In genomic region chr2:3585231-3585783, GRCm38 (mm10) we compare ENCODE assay signal across 14 mouse cellular contexts.
"Had no signal": no experiment of that assay in that cellular context is flagged by ENCODE, and none has a peak within 500 bp of the region (broad histone marks: within the 10 kb centered on the region; RNA-seq: fewer than 3 reads in every experiment).

No protein-coding gene starts in this region.

- H3K27ac ChIP-seq: layer of hippocampus, adult 2 months; left cerebral cortex, adult 2 months; limb, embryonic 10.5 days; liver, embryonic 15.5 days; lung, embryonic 15.5 days; macrophage; midbrain, embryonic 13.5 days; stomach, embryonic 15.5 days had no signal

- H3K9me3 ChIP-seq: limb, embryonic 10.5 days; liver, embryonic 15.5 days; lung, embryonic 15.5 days; midbrain, embryonic 13.5 days; stomach, embryonic 15.5 days had no signal

- H3K9ac ChIP-seq: liver, embryonic 15.5 days; lung, embryonic 15.5 days; midbrain, embryonic 13.5 days; stomach, embryonic 15.5 days had no signal

- DNase-seq: kidney, adult 9 months; lung, postnatal 14 days; right cerebral cortex, postnatal 14 days; thymus, postnatal 36 days had no signal

- H3K27me3 ChIP-seq: liver, embryonic 15.5 days; lung, embryonic 15.5 days; midbrain, embryonic 13.5 days; stomach, embryonic 15.5 days had no signal

- ATAC-seq: inflammation-experienced regulatory T-cells, adult 6 months; midbrain, embryonic 13.5 days had no signal

- H3K4me1 ChIP-seq: limb, embryonic 10.5 days; liver, embryonic 15.5 days; lung, embryonic 15.5 days; midbrain, embryonic 13.5 days; stomach, embryonic 15.5 days had no signal

- H3K36me3 ChIP-seq: limb, embryonic 10.5 days; liver, embryonic 15.5 days; lung, embryonic 15.5 days; midbrain, embryonic 13.5 days; stomach, embryonic 15.5 days had no signal

- H3K4me3 ChIP-seq: layer of hippocampus, adult 2 months; left cerebral cortex, adult 2 months; limb, embryonic 10.5 days; liver, embryonic 15.5 days; lung, embryonic 15.5 days; midbrain, embryonic 13.5 days; stomach, embryonic 15.5 days had no signal

- H3K4me2 ChIP-seq: liver, embryonic 11.5 days; liver, embryonic 15.5 days; lung, embryonic 15.5 days; midbrain, embryonic 13.5 days; stomach, embryonic 15.5 days had no signal
